Mouse (Mus musculus): ENCODE data around the gene Mblac2.

DNA sequence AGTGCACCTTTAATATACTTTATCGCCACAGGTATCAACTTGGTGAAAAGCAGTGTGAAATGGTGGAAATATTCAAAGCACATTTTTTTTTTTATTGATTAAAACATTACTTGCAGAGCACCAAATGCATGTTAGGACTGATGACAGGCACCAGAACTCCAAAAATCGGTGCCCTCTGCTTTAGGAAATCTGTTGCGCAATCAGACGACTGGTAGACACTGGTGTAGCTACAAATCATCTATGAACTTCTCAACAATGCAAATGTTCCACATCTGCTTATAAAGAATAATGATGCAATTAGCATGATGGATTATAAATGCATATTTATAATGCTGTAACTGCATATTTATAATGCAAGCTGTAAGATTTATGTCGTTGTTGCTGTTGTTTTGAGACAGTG is 53.0 kb downstream of the Mblac2 start:
- TF ChIP-seq CTCF (conservative IDR thresholded peaks at IDR 0.05 in 1 of 2, IDR thresholded peaks at IDR 0.05 in 1 of 2; ENCODE audit: low read depth in 2 of 2, low read length in 2 of 2) = no peak
- no peak for TF ChIP-seq MEF2A (IDR thresholded peaks at IDR 0.05; ENCODE audit: borderline replicate concordance, low read depth, low read length)
- no peak for TF ChIP-seq MYC (IDR thresholded peaks at IDR 0.05; ENCODE audit: low read depth, low read length)
- no peak for TF ChIP-seq BHLHE40 (IDR thresholded peaks at IDR 0.05; ENCODE audit: low read depth, low read length)
- TF ChIP-seq UBTF (IDR thresholded peaks at IDR 0.05; ENCODE audit: low read depth, low read length) = no peak
- no peak for TF ChIP-seq SIN3A (IDR thresholded peaks at IDR 0.05; ENCODE audit: low read length)
- no peak for TF ChIP-seq POLR2A (IDR thresholded peaks at IDR 0.05; ENCODE audit: low read depth, low read length)
- TF ChIP-seq ELF1 (IDR thresholded peaks at IDR 0.05; ENCODE audit: low read depth, low read length) = no peak
- TF ChIP-seq MXI1 (IDR thresholded peaks at IDR 0.05; ENCODE audit: low read depth, low read length) = no peak
- no peak for TF ChIP-seq MAZ (IDR thresholded peaks at IDR 0.05; ENCODE audit: low read depth, low read length)
